Mouse (Mus musculus): ENCODE results near the gene Btbd11.

The Btbd11 gene

GRCm38 (mm10) chr10:85475642-85476345 is 89.2 kb downstream of the Btbd11 start:
- DNase-seq (ENCODE audit: low read depth, low spot score) = no peak

DNA sequence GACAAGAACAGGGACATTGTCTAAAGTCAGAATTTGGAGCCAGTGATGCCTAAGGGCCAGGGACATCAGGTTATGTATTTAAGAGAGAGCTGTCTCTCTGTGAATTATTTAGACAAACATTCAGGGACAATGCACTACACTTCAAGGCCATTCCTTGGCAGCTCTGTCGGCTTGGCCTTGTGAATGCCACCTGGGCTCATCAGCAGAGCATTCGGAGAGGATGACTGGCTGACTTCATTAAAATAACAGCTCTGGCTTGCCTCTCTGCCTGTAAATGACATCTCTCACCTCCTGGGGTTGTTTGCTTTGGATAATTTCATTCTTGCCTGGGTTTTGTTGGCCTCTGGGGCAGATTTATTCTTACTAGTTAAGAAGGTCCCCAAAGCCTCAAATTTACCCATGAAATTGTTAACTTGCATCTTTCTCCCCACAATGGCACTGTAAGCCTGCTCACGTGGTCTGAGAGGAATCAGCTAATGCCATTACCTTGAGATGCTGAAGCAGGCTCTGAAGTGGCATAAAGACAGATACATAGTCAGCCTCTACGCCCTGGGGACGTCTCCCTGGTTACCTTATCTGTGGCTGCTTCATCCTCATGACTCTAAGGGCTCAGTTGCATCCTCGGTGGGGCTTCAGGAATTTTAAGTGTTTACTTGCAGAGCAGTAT is 93.5 kb downstream of the Btbd11 start:
- peak; percentile 19 for DNase-seq (ENCODE audit: low read depth, low spot score)

GRCm38 (mm10) chr10:85481106-85481505 is 94.5 kb downstream of the Btbd11 start:
- DNase-seq (ENCODE audit: low read depth, low spot score) = no peak

GRCm38 (mm10) chr10:85482064-85482473 is 95.5 kb downstream of the Btbd11 start:
- peak; percentile 43 for DNase-seq (ENCODE audit: low read depth, low spot score)

- DNase-seq (ENCODE audit: low read depth, low spot score) = no peak
Measured at GRCm38 (mm10) chr10:85482480-85482879, 95.9 kb downstream of the Btbd11 start.

GRCm38 (mm10) chr10:85486456-85486855 is 99.8 kb downstream of the Btbd11 start:
- DNase-seq (ENCODE audit: low read depth, low spot score) = no peak

GRCm38 (mm10) chr10:85492583-85492982 is 106.0 kb downstream of the Btbd11 start:
- no peak for DNase-seq (ENCODE audit: low read depth, low spot score)

GRCm38 (mm10) chr10:85496358-85496757 is 109.7 kb downstream of the Btbd11 start:
- peak; percentile 54 for DNase-seq (ENCODE audit: low read depth, low spot score)

- no peak for DNase-seq (ENCODE audit: low read depth, low spot score)
Measured at GRCm38 (mm10) chr10:85496981-85497380, 110.4 kb downstream of the Btbd11 start.

GRCm38 (mm10) chr10:85497931-85498330 is 111.3 kb downstream of the Btbd11 start:
- DNase-seq (ENCODE audit: low read depth, low spot score) = no peak

DNA sequence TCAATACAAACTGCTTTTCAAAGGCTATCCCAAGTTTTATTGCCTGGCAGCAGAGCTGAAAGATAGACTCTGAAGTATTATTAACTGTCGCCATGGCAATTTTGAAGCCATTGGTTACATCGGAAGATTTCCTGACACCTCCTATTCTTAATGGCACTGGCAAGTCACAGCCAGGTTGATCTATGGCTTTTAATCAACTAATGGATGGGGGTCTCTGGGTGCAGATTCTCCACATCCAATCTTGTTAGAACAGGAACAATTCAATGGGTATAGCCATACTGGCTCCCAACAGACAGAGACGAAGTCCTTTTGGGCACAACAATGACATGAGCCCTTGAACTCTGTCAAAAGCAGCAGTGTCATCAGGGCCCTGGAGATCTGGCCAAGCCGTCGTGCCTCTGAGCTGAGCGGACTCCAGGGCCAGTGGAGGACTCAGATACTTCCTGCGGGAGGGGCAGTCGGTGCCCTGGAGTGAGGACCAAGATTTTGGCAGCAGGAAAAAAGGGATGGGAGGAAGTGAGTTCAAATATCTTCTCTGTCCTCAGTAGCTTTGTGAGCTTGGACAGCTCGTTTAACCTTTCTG is 114.0 kb downstream of the Btbd11 start:
- DNase-seq (ENCODE audit: low read depth, low spot score) = no peak

GRCm38 (mm10) chr10:85501966-85502566 is 115.5 kb downstream of the Btbd11 start:
- DNase-seq (ENCODE audit: low read depth, low spot score) = no peak

GRCm38 (mm10) chr10:85502656-85503055 is 116.0 kb downstream of the Btbd11 start:
- peak; percentile 44 for DNase-seq (ENCODE audit: low read depth, low spot score)

DNA sequence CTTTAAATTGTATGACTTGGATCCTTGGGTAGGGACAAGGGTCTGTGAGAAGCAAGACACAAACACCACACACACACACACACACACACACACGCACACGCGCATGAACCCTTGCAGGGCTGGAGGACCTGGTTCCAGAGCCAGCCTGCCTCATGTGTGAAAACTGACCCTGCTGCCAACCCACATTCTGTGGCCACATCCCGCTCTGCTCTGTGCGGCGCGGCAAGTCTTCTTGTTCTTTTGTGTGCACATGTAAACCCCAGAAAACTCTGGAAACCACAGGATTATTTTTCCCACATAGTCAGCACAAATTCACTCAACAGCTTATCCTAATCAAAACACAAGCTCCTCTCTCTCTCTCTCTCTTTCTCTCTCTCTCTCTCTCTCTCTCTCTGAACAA is 116.8 kb downstream of the Btbd11 start:
- no peak for DNase-seq (ENCODE audit: low read depth, low spot score)

DNA sequence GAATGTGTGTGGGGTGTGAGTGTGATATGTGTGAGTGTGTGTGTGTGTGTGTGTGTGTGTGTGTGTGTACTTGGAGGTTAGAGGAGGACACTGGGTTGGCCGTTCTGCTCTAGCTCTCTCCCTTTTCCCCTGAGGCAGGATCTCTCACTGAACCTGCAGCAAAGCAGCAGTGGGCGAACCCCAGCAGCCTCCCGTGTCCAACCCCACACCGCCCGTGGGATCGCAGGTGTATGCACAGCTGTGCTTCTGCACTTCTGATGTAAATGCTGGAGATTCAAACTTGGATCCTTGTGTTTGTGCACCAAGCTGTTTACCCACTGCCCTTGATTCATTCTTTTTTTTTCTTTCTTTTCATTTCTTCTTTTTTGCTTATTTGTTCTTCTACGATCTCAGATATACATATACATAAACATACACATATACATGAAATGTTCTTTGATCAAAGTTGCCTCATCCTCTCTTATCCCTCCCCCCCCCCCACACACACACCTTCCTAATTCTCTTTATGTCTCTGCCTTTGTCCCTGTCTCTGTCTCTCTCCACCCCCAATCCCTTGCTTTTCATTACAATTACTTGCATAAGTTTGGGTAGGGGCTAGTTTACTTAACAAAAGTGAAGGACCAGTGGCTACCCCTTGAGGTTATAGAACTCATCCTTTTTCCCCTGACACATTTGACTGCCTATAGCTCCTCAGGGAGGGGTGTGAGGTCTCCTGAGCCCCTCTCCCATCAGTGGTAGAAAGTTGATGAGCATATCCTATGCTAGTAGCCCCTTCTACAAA is 120.8 kb downstream of the Btbd11 start:
- DNase-seq (ENCODE audit: low read depth, low spot score) = peak; percentile 79

- no peak for DNase-seq (ENCODE audit: low read depth, low spot score)
Measured at GRCm38 (mm10) chr10:85508193-85508794, 121.7 kb downstream of the Btbd11 start.

DNA sequence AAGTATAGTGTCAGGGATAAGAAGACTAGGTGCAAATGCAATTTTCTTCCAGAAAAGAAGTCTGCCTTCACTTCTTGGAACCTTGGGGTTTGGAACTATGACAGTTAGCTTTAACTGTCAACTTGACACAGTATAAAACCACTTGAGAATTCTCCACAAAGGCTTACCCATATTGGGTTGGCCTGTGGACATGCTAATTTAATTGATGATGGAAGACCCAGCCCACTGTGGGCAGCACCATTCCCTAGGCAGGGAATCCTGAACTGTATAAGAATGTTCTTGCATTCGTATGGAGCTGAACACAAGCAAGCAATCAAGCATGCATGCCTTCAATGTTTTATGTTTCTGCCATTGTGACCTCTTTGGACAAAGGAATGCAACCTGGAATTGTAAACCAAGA is 122.4 kb downstream of the Btbd11 start:
- DNase-seq (ENCODE audit: low read depth, low spot score) = no peak

DNA sequence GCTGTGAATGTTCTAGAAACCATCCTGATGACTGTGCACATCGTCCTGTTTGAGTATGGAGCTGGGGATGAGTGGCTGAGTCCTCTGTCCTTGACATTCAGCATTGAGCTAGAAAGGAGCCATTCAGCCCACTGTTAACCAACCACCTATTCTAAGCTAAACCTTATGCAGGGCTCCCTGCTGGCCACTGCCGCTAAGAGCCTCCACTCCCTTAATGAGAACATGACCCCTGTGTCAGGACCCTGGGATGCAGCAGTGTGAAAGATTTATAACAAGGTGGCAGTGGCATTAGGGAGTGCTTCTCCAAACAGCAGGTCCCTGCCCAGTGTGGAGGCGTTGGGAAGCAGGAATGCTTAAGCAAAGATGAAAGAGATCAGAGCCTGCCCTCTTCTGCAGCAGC is 123.7 kb downstream of the Btbd11 start:
- DNase-seq (ENCODE audit: low read depth, low spot score) = peak; percentile 52

GRCm38 (mm10) chr10:85512808-85513207 is 126.2 kb downstream of the Btbd11 start:
- no peak for DNase-seq (ENCODE audit: low read depth, low spot score)

DNA sequence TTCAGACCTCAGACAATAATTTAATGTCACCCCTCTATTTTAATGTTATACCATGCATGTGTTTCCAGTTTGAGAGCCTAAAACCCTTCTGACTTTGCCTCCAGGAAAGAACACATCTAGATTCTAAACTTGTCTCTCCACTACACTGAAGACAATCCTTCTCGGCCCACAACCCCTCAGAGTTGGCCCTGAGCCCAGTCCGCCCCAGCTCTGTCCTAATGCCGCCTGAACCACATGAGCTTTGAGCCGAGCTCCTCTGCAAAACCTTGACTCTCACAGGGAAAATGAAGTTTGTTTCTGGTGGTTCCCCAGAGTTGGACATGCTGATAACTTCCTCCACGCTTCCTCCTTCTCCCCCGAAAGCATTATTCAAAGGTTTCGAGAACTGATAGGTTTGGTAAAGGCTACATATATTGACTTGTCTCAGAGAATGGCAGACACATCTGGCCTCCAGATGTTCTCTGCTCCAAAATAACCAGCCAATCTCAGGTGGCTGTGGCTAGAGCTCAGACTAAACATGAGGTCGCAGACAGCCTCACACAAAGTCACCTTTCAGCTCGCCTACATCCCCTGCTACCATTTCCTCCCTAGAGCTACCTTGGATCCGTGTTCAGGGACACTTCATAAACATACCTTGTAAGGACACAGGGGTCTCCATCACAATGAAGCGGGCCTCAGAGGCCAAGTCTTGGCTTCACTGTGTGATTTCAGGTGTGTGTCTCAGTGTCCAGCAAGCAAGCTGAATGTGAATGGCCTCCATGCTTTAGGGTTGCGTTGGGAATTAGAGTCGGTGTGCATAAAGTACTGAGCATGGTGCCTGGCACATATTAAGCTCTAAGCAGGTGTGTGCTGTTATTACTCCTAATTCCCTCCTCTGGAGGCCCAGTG is 130.9 kb downstream of the Btbd11 start:
- no peak for DNase-seq (ENCODE audit: low read depth, low spot score)

GRCm38 (mm10) chr10:85518111-85518409 is 131.4 kb downstream of the Btbd11 start:
- DNase-seq (ENCODE audit: low read depth, low spot score) = no peak

Data from R1 (cell line).